Mouse (Mus musculus): Measurements from ENCODE around the gene Fat1.

Fat1 gene

DNA sequence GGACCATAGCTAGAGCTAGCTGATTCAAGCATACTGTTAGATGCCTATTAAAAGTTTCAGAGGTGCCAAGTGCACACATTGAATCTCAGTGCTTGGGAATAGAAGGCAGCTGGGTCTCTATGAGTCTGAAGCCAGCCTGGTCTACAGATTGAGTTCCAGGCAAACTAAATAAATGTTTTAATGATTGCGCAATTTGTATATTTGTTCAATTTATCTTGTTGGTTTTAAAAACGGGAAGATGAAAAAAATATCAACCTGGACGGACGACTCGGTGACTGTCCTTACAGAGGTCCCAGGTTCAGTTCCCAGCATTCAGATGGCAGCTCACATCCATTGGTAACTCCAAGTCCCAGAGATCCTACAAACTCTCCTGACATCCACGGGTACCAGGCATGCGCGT lies 135.7 kb downstream of the Fat1 start:
- DNase-seq = no peak

DNA sequence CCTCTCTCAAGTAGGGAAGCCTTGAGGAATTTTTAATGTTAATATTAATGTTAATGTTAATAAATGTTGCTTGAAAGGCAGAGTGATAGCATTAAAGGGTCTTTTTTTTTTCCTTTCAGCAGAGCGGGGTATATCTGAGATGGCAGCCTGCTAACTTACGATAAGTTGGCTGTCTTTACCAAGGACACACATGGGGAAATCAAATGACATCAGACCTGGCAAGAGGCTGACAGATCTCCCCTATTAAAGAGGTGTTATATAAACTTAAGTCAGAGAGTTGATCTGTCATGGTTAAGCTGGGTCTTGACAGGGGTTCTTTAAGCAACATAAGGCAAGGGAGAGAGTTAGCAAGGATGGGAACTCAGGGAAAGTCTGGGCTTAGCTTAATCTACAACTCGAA lies 145.6 kb downstream of the Fat1 start:
- no peak for DNase-seq

DNA sequence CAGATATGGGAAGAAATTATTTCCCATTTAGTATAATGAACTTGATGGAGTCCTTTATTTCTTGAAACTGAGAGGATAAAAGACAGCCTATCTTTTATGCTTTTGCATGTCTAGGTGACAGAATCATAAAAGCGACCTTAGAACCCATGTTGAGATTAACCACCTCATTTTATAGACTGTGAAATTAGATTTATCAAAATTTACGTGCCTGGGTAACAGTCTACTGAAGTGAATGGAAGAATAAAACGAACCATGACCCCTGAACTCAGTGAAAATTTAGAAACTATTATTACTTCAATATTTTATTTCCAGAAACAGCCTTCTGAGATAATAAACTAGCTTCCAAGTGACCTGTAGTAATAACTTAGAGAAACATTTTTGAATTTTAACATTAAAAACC lies 158.4 kb downstream of the Fat1 start:
- no peak for DNase-seq

Data from lung, postnatal 14 days (tissue).